Mouse (Mus musculus) layer of hippocampus, adult 18-20 months (tissue): ENCODE measurements at regions not wholly inside any gene's neighbourhood (a gene's known extent, or its start where the extent isn't known, plus 50 kb on each side); places are given as distances from the start of the nearest gene placed in this dataset.
A peak's percentile ranks its signal among the peaks of the same experiment; 100 is the strongest.

ENCODE experiments used
- DNase-seq, 2 experiments: peaks; one replicate each; pipeline ENCODE4 v3.0.0; 2022; ENCODE audit warnings: low spot score in 2 of 2

GRCm38 (mm10) chr12:107539683-107540082 is 51.3 kb downstream of the 3110018I06Rik start:
- DNase-seq: no peak

GRCm38 (mm10) chr12:107541196-107541595 is 52.8 kb downstream of the 3110018I06Rik start:
- no peak for DNase-seq

- peak in 1 of 2 experiments; percentile 17 for DNase-seq
Observed at GRCm38 (mm10) chr12:107547194-107547885, 58.9 kb downstream of the 3110018I06Rik start.

GRCm38 (mm10) chr12:107547886-107548448 is 59.5 kb downstream of the 3110018I06Rik start:
- no peak for DNase-seq

- peak; percentile 11 to 49 for DNase-seq
Observed at GRCm38 (mm10) chr12:107549452-107550296, 61.2 kb downstream of the 3110018I06Rik start.

- no peak for DNase-seq
Observed at GRCm38 (mm10) chr12:107559191-107559590, 70.8 kb downstream of the 3110018I06Rik start.

- no peak for DNase-seq
Observed at GRCm38 (mm10) chr12:107560100-107560499, 71.7 kb downstream of the 3110018I06Rik start.

GRCm38 (mm10) chr12:107572586-107572985 is 84.2 kb downstream of the 3110018I06Rik start:
- no peak for DNase-seq

GRCm38 (mm10) chr12:107579508-107579907 is 91.1 kb downstream of the 3110018I06Rik start:
- DNase-seq: no peak

- DNase-seq: no peak
Observed at GRCm38 (mm10) chr12:107583151-107583720, 94.8 kb downstream of the 3110018I06Rik start.

GRCm38 (mm10) chr12:107585696-107586225 is 97.3 kb downstream of the 3110018I06Rik start:
- DNase-seq: no peak

- no peak for DNase-seq
Observed at GRCm38 (mm10) chr12:107596236-107596635, 107.8 kb downstream of the 3110018I06Rik start.

GRCm38 (mm10) chr12:107600576-107600975 is 112.1 kb downstream of the 3110018I06Rik start:
- no peak for DNase-seq

GRCm38 (mm10) chr12:107608966-107609365 is 120.5 kb downstream of the 3110018I06Rik start:
- no peak for DNase-seq

- DNase-seq: no peak
Observed at GRCm38 (mm10) chr12:107609986-107610385, 121.6 kb downstream of the 3110018I06Rik start.

- DNase-seq: no peak
Observed at GRCm38 (mm10) chr12:107617212-107617994, 129.0 kb downstream of the 3110018I06Rik start.

GRCm38 (mm10) chr12:107624446-107624845 is 136.0 kb downstream of the 3110018I06Rik start:
- DNase-seq: no peak

- no peak for DNase-seq
Observed at GRCm38 (mm10) chr12:107648008-107648407, 159.6 kb downstream of the 3110018I06Rik start.

- DNase-seq: no peak
Observed at GRCm38 (mm10) chr12:107652126-107652728, 163.8 kb downstream of the 3110018I06Rik start.

GRCm38 (mm10) chr12:107653131-107653530 is 164.7 kb downstream of the 3110018I06Rik start:
- DNase-seq: no peak
